Mouse (Mus musculus) ES-E14 (cell line): ENCODE measurements around the gene Zmym4. TPM values are rescaled to one million over a fixed set of nuclear protein-coding genes. Genes with fewer than 3 reads are reported as not detected.

Experiments
- DNase-seq: peaks from one replicate; pipeline ENCODE4 v3.0.0-alpha.2; 2013; ENCODE audit warnings: low read depth, low spot score
- H3K27ac ChIP-seq: 2 replicates; pipeline ENCODE4 v1.5.1; 2012; ENCODE audit warnings: low read depth, mild to moderate bottlenecking, low read length, moderate library complexity, mixed read lengths; ENCODE audit not compliant: poor library complexity, insufficient read depth, severe bottlenecking
- H3K36me3 ChIP-seq: 2 replicates; pipeline ENCODE4 v1.6.1; 2012; ENCODE audit warnings: mild to moderate bottlenecking, low read length, moderate library complexity, mixed read lengths; ENCODE audit not compliant: control insufficient read depth, poor library complexity, insufficient read depth, severe bottlenecking
- H3K4me1 ChIP-seq, 2 experiments: fragments of 150-350 bp in 1 of 2; sonication (generic) in 1 of 2; 2 replicates each; pipeline ENCODE4 v1.6.1; 2012; ENCODE audit warnings: low read length in 2 of 2, mild to moderate bottlenecking in 1 of 2, mixed read lengths in 1 of 2; ENCODE audit not compliant: control insufficient read depth in 2 of 2, insufficient read depth in 2 of 2, poor library complexity in 1 of 2
- H3K4me3 ChIP-seq, 2 experiments: fragments of 150-350 bp in 1 of 2; sonication (generic) in 1 of 2; 2 replicates each; pipeline ENCODE4 v1.5.1; 2012; ENCODE audit warnings: low read length in 2 of 2, low read depth in 1 of 2, mild to moderate bottlenecking in 1 of 2, mixed read lengths in 1 of 2; ENCODE audit not compliant: insufficient read depth in 1 of 2, poor library complexity in 1 of 2, severe bottlenecking in 1 of 2
- H3K9ac ChIP-seq: 2 replicates; pipeline ENCODE4 v1.6.1; 2012; ENCODE audit warnings: low read depth, mild to moderate bottlenecking, low read length, mixed read lengths; ENCODE audit not compliant: poor library complexity, insufficient read depth, severe bottlenecking
- H3K9me3 ChIP-seq: fragments of 150-350 bp; sonication (generic); 2 replicates; pipeline ENCODE4 v1.6.1; 2012; ENCODE audit warnings: low read depth, mild to moderate bottlenecking, low read length; ENCODE audit not compliant: control insufficient read depth, insufficient read depth
- CHD2 ChIP-seq: IDR thresholded peaks from 2 replicates; pipeline ENCODE4 v1.6.1; 2014; ENCODE audit warnings: mild to moderate bottlenecking, low read depth, low read length, inconsistent platforms
- HCFC1 ChIP-seq: IDR thresholded peaks from 2 replicates; pipeline ENCODE4 v1.6.1; 2012; ENCODE audit warnings: low read length, inconsistent platforms, borderline replicate concordance; ENCODE audit not compliant: insufficient read depth
- MAFK ChIP-seq: IDR thresholded peaks from 2 replicates; pipeline ENCODE4 v1.6.1; 2014; ENCODE audit warnings: mild to moderate bottlenecking, low read depth, low read length, inconsistent platforms; ENCODE audit not compliant: insufficient read depth
- ZC3H11A ChIP-seq: IDR thresholded peaks from 2 replicates; pipeline ENCODE4 v1.6.1; 2012; ENCODE audit warnings: low read depth, mild to moderate bottlenecking, inconsistent platforms, low read length, borderline replicate concordance
- ZNF384 ChIP-seq: IDR thresholded peaks from 2 replicates; pipeline ENCODE4 v1.6.1; 2012; ENCODE audit warnings: low read depth, low read length, inconsistent platforms
- in situ Hi-C, 2 experiments: fragments of 600-800 bp; cut with MboI; formaldehyde crosslinking; loops; one replicate each; pipeline ENCODE4 v1.15.1; 2025; ENCODE audit warnings: low sequenced_read_pairs in 2 of 2, inconsistent platforms in 1 of 2; ENCODE audit not compliant: unreplicated experiment in 2 of 2
- total RNA-seq: library from RNA; depleted of rRNA; stranded (reverse); fragments of 300-350 nt; gene quantifications from 2 replicates; pipeline ENCODE4 v1.2.3, GENCODE M21; 2012

Gene Zmym4
- total RNA-seq, 1 experiment, result 44.0 TPM

- peaks cover 2% of the 10 kb centered on the region; the same call in 1 of the 2 replicates for H3K36me3 ChIP-seq
Measured at GRCm38 (mm10) chr4:126850778-126851080, 117.2 kb downstream of the Zmym4 start.

DNA sequence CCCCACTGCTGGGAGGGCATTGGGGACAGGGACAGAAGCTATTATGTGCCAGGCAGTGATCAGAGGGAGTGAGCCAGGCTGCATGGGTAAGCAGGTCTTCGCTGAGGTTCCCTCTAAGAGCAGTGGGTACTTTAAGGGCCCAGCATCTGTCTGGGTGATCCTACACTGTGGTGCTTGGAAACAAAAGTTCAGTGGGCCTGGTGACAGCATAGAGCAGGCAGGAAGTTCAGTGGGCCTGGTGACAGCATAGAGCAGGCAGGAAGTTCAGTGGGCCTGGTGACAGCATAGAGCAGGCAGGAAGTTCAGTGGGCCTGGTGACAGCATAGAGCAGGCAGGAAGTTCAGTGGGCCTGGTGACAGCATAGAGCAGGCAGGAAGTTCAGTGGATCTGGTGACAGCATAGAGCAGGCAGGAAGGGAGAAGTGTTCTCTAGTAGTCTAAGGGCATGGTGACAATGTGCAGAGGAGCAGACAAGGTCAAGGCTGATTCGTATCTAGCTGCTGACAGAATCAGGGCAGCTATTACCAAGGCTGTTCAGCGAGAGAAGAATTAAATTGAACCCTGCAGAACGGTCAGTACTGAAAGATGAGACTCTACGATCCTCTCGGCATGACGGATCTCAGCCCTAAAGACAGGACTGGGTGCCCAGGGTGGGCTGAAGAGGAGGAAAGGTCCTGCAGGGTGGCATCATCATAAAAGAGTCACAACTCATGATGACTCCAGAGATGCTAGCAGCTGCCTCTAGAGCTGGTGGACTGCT, 117.7 kb downstream of the Zmym4 start:
- peaks cover 2% of the 10 kb centered on the region; the same call in 1 of the 2 replicates for H3K36me3 ChIP-seq
- H3K9me3 ChIP-seq, result no peaks in the 10 kb centered on the region
- in situ Hi-C loops, result no loop called here
- H3K27ac ChIP-seq, result no peak overlapping the region
- H3K9ac ChIP-seq, result no peak overlapping the region
- DNase-seq, result no peak
- no peak for TF ChIP-seq HCFC1
- TF ChIP-seq CHD2, result no peak
- no peak for TF ChIP-seq ZNF384
- TF ChIP-seq ZC3H11A, result no peak
- no peak for TF ChIP-seq MAFK
- no peaks in the 10 kb centered on the region; a peak in 1 of 4 replicates for H3K4me1 ChIP-seq
- no peak overlapping the region for H3K4me3 ChIP-seq

More at GRCm38 (mm10) chr4:126850778-126851080, 117.2 kb downstream of the Zmym4 start:
- H3K9me3 ChIP-seq, result no peaks in the 10 kb centered on the region
- H3K4me3 ChIP-seq, result no peak overlapping the region
- H3K27ac ChIP-seq, result no peak overlapping the region
- no peaks in the 10 kb centered on the region; a peak in 1 of 4 replicates for H3K4me1 ChIP-seq
- DNase-seq, result no peak
- H3K9ac ChIP-seq, result no peak overlapping the region
- in situ Hi-C loops, result no loop called here
- TF ChIP-seq ZNF384 (no peak), HCFC1 (no peak), ZC3H11A (no peak), CHD2 (no peak), MAFK (no peak)

DNA sequence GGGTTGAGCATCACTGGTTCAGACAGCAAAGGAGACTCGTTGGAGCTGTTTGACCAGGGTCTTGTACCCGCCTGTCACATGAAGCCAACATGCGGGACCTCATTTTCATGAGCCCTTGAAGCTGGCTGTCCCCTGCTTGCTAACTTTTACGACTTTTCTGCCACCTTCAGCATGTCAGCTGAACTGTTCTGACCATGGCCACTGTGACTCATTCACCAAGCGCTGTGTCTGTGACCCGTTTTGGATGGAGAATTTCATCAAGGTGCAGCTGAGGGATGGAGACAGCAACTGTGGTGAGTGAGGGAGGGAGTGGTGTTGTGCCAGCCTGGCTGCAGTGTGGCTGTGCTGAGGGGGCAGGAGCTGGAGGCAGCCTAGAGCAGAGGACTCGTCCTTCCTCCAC, 121.0 kb downstream of the Zmym4 start:
- no peaks in the 10 kb centered on the region for H3K9me3 ChIP-seq
- no peak overlapping the region for H3K9ac ChIP-seq
- no peak overlapping the region for H3K27ac ChIP-seq
- DNase-seq, result no peak
- no peaks in the 10 kb centered on the region for H3K36me3 ChIP-seq
- TF ChIP-seq CHD2, result no peak
- TF ChIP-seq HCFC1, result no peak
- no peak for TF ChIP-seq MAFK
- TF ChIP-seq ZNF384, result no peak
- TF ChIP-seq ZC3H11A, result no peak
- in situ Hi-C loops, result no loop called here
- H3K4me1 ChIP-seq, result peaks cover 0 to 10% of the 10 kb centered on the region in 2 experiments; a peak in 1 of 4 replicates
- H3K4me3 ChIP-seq, result no peak overlapping the region

- Histone ChIP-seq H3K27ac (no peak overlapping the region), H3K9ac (no peak overlapping the region), H3K4me3 (no peak overlapping the region), H3K4me1 (peaks cover 2 to 17% of the 10 kb centered on the region in 2 experiments; a peak in 2 of 4 replicates), H3K36me3 (no peaks in the 10 kb centered on the region), H3K9me3 (no peaks in the 10 kb centered on the region)
- in situ Hi-C loops, result no loop called here
- no peak for DNase-seq
- TF ChIP-seq MAFK (no peak), HCFC1 (no peak), ZC3H11A (no peak), CHD2 (no peak), ZNF384 (no peak)
Measured at GRCm38 (mm10) chr4:126845664-126846063, 122.3 kb downstream of the Zmym4 start.
